Mouse (Mus musculus) heart, postnatal 4 days (tissue): ENCODE measurements around the gene Hnrnph2. TPM values are rescaled to one million over a fixed set of nuclear protein-coding genes. Genes with fewer than 3 reads are reported as not detected.

Source experiments
- DNase-seq: peaks from one replicate; pipeline ENCODE4 v3.0.0; 2021
- total RNA-seq, 2 experiments: library from RNA; stranded (reverse); gene quantifications; 2 replicates each; pipeline ENCODE4 v1.2.3; 2021

The Hnrnph2 gene
- total RNA-seq, 2 experiments from 2014 or later: 102 to 105 TPM

- DNase-seq: peak; percentile 20
These were observed 13.3 kb downstream of the Hnrnph2 start for GRCm38 (mm10) chrX:134614306-134614705.

- no peak for DNase-seq
These were observed 18.7 kb downstream of the Hnrnph2 start for GRCm38 (mm10) chrX:134619695-134620094.

DNA sequence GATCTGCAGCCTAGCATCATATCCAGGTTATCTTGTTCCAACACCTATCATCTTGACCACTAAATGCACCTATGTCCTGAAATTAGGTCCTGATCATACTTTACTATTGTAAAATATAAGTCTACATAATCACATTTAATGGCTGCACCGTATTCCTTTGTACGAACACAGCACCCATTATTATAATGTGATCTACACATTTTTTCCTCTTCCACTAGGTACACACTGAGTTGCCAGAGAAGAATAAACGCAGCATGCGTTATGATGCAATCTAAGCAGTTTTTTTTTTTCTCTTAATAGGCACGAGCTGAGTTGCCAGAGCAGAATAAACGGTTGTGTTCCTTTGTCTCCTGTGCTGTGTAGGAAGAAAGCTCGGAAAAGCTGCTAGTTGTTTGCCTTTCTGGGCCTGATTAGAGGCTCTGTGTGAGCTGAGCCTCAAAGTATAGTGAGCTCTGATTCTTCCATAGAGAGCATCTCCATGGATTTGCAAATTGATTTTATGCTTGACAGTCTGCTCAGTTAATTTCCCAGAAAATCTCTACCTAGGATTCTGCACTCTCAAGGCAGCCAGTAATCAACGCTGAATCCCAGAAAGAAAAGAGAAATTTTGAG, 19.4 kb downstream of the Hnrnph2 start:
- DNase-seq: no peak

- no peak for DNase-seq
These were observed 20.7 kb downstream of the Hnrnph2 start for GRCm38 (mm10) chrX:134621685-134622084.

DNA sequence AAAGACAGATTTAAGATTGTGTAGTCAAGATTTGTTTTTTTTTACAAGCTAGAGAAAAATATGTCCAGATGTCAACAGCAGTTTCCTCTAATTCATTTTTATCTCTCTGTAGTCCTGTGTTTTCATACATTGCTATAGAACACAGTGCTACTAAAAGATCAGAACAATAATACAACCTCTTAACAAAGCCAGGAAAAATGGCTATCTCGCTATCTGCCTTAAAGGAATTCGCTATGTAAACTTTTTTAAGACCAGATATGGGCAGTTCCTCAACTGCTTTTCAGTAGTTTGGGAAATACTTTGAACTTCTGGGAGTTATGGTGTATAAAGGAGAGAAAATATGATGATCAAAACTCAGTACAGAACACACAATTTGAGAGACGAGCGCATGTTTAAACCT, 22.4 kb downstream of the Hnrnph2 start:
- DNase-seq: no peak

DNA sequence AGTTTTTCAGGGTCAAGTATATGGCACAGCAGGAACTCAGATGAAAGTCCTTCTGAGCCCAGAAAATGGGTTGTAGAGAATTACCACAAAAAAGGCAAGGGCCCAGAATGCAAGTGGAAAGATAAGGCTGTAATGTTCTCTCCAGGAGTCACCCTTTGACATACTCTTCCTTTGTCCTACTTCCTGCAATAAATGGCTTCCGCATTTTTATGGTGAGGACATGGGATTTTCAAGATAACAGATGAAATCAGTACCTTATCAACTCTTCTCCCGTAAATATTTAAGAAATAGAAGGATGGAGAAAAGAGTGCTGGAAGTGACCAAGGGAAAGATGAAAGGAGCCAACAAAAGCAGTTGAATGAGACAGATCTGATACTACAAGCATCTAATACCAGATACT, 27.2 kb downstream of the Hnrnph2 start:
- DNase-seq: no peak

DNA sequence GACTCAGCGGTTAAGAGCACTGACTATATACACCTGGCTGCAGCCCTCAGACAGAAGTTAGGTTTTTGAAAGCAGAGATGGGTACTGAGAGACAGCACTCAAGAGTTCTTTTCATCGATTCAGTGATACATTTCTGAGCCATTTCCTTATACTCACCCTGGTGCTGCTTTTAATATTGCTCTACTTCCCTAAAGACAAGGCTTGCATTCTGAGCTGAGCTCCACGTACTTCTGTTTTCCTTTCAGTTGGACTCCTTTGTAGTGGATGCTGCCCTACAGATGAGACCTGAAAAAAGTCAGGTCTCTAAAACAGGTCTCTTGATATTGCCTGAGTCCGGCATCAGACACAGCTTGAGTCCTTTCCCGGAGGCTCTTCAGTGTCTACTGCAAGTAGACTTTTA, 31.7 kb downstream of the Hnrnph2 start:
- DNase-seq: no peak

DNA sequence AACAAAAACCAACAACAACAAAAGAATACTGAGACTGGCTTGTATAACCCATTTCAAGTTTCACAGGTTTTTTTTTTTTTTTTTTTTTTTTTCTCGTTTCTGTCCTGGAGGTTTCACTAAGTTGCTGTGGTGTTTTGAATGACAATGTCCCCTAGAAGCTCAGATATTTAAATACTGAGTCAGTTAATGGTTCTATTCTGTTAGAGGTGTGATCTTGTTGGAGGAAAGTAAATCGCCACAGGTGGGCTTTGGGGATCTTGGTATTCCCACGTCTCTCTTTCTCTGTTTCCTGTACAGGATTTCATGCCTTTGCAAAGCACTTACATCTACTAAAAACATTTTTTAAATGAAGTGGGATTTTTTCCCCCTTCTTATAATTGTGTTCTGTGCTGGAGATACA, 34.1 kb downstream of the Hnrnph2 start:
- no peak for DNase-seq

- DNase-seq: peak; percentile 5
These were observed 34.9 kb downstream of the Hnrnph2 start for GRCm38 (mm10) chrX:134635860-134636259.

GRCm38 (mm10) chrX:134641000-134641760, 40.2 kb downstream of the Hnrnph2 start:
- DNase-seq: no peak

GRCm38 (mm10) chrX:134646338-134646737, 45.4 kb downstream of the Hnrnph2 start:
- DNase-seq: no peak

GRCm38 (mm10) chrX:134647421-134647820, 46.4 kb downstream of the Hnrnph2 start:
- DNase-seq: no peak

GRCm38 (mm10) chrX:134648031-134648692, 47.2 kb downstream of the Hnrnph2 start:
- peak; percentile 88 for DNase-seq

DNA sequence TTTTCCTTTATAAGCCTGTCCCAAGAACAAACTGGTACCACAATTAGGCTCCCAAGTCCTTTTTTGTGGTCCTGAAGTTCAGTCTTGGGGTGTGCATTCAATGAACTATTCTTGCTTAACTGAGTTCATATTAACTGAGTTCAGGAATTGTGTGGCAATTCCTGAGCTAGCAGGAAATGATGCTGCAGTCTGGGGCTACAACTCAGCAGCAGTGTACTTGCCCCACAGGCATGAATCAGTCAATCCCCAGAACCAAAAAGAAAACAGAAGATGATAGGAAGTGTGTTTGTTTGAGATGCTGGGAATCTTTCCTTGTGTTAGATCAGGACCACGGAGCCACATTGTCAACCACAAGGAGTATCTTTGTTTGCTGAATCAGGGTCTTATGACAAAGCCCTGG, 51.1 kb downstream of the Hnrnph2 start:
- no peak for DNase-seq

Other genes starting within 250 kb of the Hnrnph2 start
- under 1 TPM; 0.45 to 0.74 TPM for gene Drp2, start 196.6 kb upstream of the Hnrnph2 start, total RNA-seq
- gene Taf7l, start 124.7 kb upstream of the Hnrnph2 start, total RNA-seq: not detected
- gene Timm8a1, start 59.3 kb upstream of the Hnrnph2 start, total RNA-seq: 10 to 100 TPM; 31.1 to 35.9 TPM
- under 1 TPM; 0.63 to 0.71 TPM for gene Btk, start 17.6 kb upstream of the Hnrnph2 start, total RNA-seq
- gene Rpl36a, start 15.5 kb upstream of the Hnrnph2 start, total RNA-seq: 100 to 1,000 TPM; 208 to 224 TPM
- gene Gla, start 54 bp upstream of the Hnrnph2 start, total RNA-seq: 1 to 10 TPM; 2.3 to 3.4 TPM
- 10 to 100 TPM; 42.8 to 47.1 TPM for gene Armcx4, start 85.3 kb downstream of the Hnrnph2 start, total RNA-seq
- gene Armcx1, start 116.8 kb downstream of the Hnrnph2 start, total RNA-seq: 10 to 100 TPM; 17.0 to 18.8 TPM
- gene Armcx6, start 150.2 kb downstream of the Hnrnph2 start, total RNA-seq: 10 to 100 TPM in 1 of 2 experiments, 1 to 10 TPM in 1; 8.5 to 12.7 TPM
- 10 to 100 TPM; 56.7 to 63.6 TPM for gene Armcx3, start 155.4 kb downstream of the Hnrnph2 start, total RNA-seq
- 10 to 100 TPM; 54.6 to 58.5 TPM for gene Armcx2, start 208.0 kb downstream of the Hnrnph2 start, total RNA-seq